Mouse (Mus musculus) forebrain, postnatal 0 days (tissue): ENCODE data around the gene Aqp3. TPM values are rescaled to one million over a fixed set of nuclear protein-coding genes. Genes with fewer than 3 reads are reported as not detected.

Experiments used
- ATAC-seq: fragments of 200-750 bp; cut with Nextera tagmentation; 2 replicates; pipeline ENCODE4 v1.8.0; 2017; ENCODE audit warnings: mild to moderate bottlenecking, moderate library complexity
- DNase-seq: peaks from one replicate; pipeline ENCODE4 v3.0.0-alpha.2; 2015
- H3K27ac ChIP-seq: fragments of 300-500 bp; sonication (generic); 2 replicates; pipeline ENCODE4 v1.5.1; 2014; ENCODE audit warnings: low read depth, mild to moderate bottlenecking, antibody characterized with exemption, low read length, moderate library complexity, mixed read lengths
- H3K27me3 ChIP-seq: fragments of 300-500 bp; sonication (generic); 2 replicates; pipeline ENCODE4 v1.6.1; 2014; ENCODE audit warnings: mild to moderate bottlenecking, low read length, mixed read lengths; ENCODE audit not compliant: insufficient read depth
- H3K36me3 ChIP-seq: fragments of 300-500 bp; sonication (generic); 2 replicates; pipeline ENCODE4 v1.6.1; 2014; ENCODE audit warnings: mild to moderate bottlenecking, moderate library complexity; ENCODE audit not compliant: insufficient read depth
- H3K4me1 ChIP-seq: fragments of 300-500 bp; sonication (generic); 2 replicates; pipeline ENCODE4 v1.6.1; 2014; ENCODE audit warnings: antibody characterized with exemption; ENCODE audit not compliant: insufficient read depth
- H3K4me2 ChIP-seq: fragments of 300-500 bp; sonication (generic); 2 replicates; pipeline ENCODE4 v1.6.1; 2014; ENCODE audit warnings: low read depth, mild to moderate bottlenecking, moderate library complexity
- H3K4me3 ChIP-seq: fragments of 300-500 bp; sonication (generic); 2 replicates; pipeline ENCODE4 v1.5.1; 2014; ENCODE audit warnings: low read depth, low read length, mixed read lengths
- H3K9ac ChIP-seq: fragments of 300-500 bp; sonication (generic); 2 replicates; pipeline ENCODE4 v1.6.1; 2014; ENCODE audit warnings: mild to moderate bottlenecking
- H3K9me3 ChIP-seq: fragments of 300-500 bp; sonication (generic); 2 replicates; pipeline ENCODE4 v1.6.1; 2016; ENCODE audit warnings: low read length
- CTCF ChIP-seq: sonication (generic); IDR thresholded peaks from 2 replicates; pipeline ENCODE4 v1.5.1; 2016; ENCODE audit warnings: antibody characterized with exemption, control low read depth, low read depth
- WGBS: fragments of 180-500 bp; shearing (Covaris S2); extraction: QIAGEN DNeasy Blood & Tissue Kit; methylation state at CpG from one replicate; pipeline ENCODE4 v1.1.7; 2014; 5-methylcytosine and 5-hydroxymethylcytosine counted together
- polyA plus RNA-seq: library from polyadenylated mRNA; unstranded; fragments of >200 nt; fragmentation: Nextera tagmentation; extraction: Ambion mirVana; gene quantifications from 2 replicates; pipeline ENCODE4 v1.2.1, GENCODE M21; 2015
- total RNA-seq: library from RNA; depleted of rRNA; stranded (reverse); fragments of >200 nt; gene quantifications from 2 replicates; pipeline ENCODE4 v1.2.3, GENCODE M21; 2014

Aqp3 gene
- total and polyA plus RNA-seq, 2 experiments from 2014 or later = 0.36 TPM; not detected in 1

DNA sequence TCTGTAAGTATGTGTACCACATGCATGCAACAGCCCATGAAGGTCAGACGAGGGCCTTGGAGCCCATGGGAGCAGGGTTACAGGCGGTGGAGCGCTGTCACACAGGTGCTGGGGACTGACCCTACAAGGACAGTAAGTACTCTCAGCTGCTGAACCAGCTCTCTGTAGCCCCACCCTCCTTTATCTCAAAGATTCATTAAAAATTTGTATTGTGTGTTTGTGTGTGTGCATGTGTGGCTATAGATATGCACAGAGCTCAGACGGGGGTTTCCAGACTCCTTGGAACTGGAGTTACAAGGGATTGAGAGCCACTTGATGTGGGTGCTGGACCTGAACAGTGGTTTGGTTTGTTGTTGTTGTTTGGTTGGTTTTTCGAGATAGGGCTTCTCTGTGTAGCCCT, 16.2 kb downstream of the Aqp3 start:
- Histone ChIP-seq H3K9ac (no peak overlapping the region), H3K36me3 (no peaks in the 10 kb centered on the region), H3K27me3 (no peaks in the 10 kb centered on the region), H3K4me3 (no peak overlapping the region), H3K4me1 (no peaks in the 10 kb centered on the region), H3K9me3 (no peaks in the 10 kb centered on the region), H3K4me2 (no peak overlapping the region), H3K27ac (no peak overlapping the region)
- ATAC-seq = no peak
- TF ChIP-seq CTCF = no peak
- 81% methylated on average over 5 of the region's 5 CpGs for WGBS
- DNase-seq = no peak

DNA sequence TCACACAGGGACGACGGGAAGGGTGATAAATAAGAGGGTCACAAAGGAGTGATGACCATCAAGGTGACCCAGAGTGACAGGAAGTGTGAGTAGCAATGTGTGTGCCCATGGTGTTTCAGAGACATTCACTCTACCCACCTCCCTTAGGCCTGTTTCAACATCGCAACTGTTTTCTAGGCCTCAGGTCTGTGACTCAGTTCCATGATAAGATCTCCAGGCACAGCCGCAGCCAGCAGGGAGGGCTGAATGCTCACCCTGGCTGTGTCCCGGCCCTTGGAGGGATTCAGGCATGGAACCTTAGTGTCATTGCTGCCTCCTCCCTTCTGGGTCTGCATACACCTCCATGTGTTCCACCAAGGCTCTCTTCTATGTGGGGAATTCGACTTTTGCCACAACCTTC, 19.3 kb downstream of the Aqp3 start:
- H3K4me3 ChIP-seq = no peak overlapping the region
- no peak overlapping the region for H3K9ac ChIP-seq
- no peaks in the 10 kb centered on the region for H3K9me3 ChIP-seq
- ATAC-seq (no peak), DNase-seq (no peak)
- no peak for TF ChIP-seq CTCF
- H3K27ac ChIP-seq = no peak overlapping the region
- no peak overlapping the region for H3K4me2 ChIP-seq
- WGBS = 84% methylated on average over 6 of the region's 6 CpGs
- no peaks in the 10 kb centered on the region for H3K27me3 ChIP-seq
- no peaks in the 10 kb centered on the region for H3K36me3 ChIP-seq
- H3K4me1 ChIP-seq = no peaks in the 10 kb centered on the region

DNA sequence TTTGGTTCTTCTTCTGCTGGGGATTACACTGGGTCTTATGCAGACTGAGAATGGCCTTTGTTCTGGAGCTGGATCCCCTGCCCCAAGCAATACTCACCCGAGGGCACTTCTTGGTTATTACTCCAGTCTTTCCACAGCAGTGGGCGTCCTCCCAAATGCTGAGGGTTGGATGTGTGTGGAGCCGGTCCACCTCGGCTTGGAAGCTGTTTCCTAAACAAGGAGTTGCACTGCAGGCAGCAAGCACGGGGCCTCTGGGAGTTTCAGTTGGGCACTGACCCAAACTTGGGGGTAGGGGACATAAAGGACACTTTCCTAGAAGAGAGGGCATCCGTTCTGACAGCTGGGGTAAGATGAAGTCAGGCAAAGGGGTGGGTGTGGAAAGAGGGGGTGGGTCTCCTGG, 23.5 kb downstream of the Aqp3 start:
- ATAC-seq (no peak), DNase-seq (no peak)
- Histone ChIP-seq H3K36me3 (no peaks in the 10 kb centered on the region), H3K4me3 (no peak overlapping the region), H3K9ac (no peak overlapping the region), H3K4me1 (no peaks in the 10 kb centered on the region), H3K9me3 (no peaks in the 10 kb centered on the region), H3K4me2 (no peak overlapping the region), H3K27me3 (no peaks in the 10 kb centered on the region), H3K27ac (no peak overlapping the region)
- TF ChIP-seq CTCF = no peak
- WGBS = 78% methylated on average over 6 of the region's 6 CpGs

DNA sequence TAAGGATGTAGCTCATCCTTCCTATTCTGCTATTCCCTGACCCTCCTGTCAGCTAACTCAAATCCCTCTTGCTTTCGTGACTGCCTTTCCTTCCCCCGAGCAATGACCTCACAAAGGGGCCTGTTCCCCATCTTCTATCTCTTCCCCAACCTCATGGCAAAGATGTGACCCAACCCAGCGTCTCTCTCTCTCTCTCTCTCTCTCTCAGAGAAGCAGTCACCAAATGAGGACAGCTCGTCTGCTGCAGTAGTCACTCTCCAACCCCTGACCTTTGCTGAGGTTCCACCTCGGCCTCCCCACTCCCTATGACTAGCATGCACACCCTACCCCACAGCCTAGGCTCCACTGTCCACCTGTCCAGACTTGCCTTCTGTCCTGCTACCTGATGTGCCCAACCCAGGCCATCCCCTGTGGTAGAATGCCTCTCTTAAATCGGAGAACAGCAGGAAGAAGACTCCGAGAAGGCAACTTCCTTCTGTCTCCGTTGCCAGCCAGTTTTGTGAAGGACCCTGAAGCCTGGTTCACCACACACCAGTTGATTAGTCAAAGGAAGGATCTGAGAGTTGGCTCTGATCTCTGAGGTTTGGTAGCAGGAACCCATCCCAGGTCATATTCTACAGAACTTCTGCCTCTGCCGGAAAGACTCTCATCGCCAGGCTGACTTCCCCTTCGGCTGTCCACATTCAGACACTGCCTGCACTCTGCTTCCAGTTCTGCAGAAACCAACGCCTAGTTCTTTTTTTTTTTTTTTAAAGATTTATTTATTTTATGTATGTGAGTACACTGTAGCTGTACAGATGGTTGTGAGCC, 24.8 kb downstream of the Aqp3 start:
- Histone ChIP-seq H3K27me3 (no peaks in the 10 kb centered on the region), H3K4me3 (no peak overlapping the region), H3K27ac (no peak overlapping the region), H3K4me2 (no peak overlapping the region), H3K9ac (no peak overlapping the region), H3K36me3 (no peaks in the 10 kb centered on the region), H3K9me3 (no peaks in the 10 kb centered on the region), H3K4me1 (no peaks in the 10 kb centered on the region)
- no peak for DNase-seq
- no peak for ATAC-seq
- 83% methylated on average over 12 of the region's 12 CpGs for WGBS
- no peak for TF ChIP-seq CTCF

DNA sequence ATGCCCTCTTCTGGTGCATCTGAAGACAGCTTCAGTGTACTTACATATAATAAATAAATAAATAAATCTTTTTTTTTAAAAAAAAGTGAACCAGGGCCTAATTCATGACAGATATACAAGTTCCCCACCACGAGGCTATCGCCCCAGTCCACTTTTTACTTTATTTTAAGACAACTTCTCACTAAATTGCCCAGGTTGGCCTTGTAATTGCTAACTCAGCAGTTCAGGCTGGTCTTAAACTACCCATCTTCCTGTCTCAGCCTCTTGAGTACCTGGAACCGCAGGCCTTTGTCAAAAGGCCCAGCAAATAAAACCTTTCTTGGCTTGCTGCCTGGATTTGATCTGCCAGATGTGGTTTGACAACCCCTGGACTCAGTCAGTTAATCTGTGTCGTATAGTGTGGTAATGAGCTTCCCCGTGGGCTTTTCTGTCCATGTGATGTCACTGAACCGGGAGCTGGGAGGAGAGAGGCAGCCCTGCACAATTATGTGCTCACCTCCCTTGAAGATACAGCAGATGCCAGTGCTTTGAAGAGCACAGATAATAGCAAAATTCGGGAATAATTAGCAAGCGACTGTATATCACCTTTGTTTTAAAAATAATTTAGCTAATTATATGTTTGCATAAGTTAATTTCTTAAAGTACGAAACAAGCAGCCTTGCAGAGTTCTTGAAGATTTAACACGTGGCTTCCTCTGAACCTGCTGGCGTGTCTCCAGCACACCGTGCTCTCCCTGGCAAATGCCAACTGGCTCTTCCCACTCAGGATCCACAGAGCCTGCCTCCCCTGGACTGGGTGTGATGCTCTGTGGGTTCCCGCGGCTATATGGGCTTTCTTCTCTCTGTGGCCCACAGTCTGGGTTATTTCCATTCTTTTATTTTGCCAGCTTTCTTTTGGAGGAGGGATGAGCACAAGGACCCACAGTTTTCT, 26.2 kb downstream of the Aqp3 start:
- WGBS = 51% methylated on average over 14 of the region's 14 CpGs
- Histone ChIP-seq H3K4me1 (no peaks in the 10 kb centered on the region), H3K4me3 (no peak overlapping the region), H3K36me3 (no peaks in the 10 kb centered on the region), H3K9me3 (no peaks in the 10 kb centered on the region), H3K27me3 (no peaks in the 10 kb centered on the region), H3K4me2 (no peak overlapping the region), H3K9ac (no peak overlapping the region), H3K27ac (no peak overlapping the region)
- TF ChIP-seq CTCF = no peak
- ATAC-seq (no peak), DNase-seq (no peak)

DNA sequence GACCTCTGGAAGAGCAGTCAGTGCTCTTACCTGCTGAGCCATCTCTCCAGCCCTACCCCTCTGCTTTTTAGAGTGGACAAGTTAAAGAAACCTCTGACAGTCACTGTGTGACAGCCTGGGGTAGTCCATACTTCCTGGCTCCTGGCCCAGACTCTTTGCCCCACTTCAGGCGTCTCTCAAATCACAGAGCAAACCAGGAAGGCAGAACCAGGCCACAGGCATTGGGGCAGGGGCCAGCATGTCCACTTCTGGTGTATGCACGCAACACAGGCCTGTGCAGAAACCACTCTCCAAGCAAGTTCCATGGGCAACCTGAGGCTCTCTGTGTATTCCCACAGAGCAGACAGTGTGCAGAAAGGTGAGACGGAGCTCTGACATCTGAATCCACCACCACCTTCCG, 32.8 kb downstream of the Aqp3 start:
- H3K36me3 ChIP-seq = no peaks in the 10 kb centered on the region
- no peak for DNase-seq
- H3K4me3 ChIP-seq = no peak overlapping the region
- H3K9me3 ChIP-seq = no peaks in the 10 kb centered on the region
- WGBS = 77% methylated on average over 4 of the region's 4 CpGs
- no peaks in the 10 kb centered on the region for H3K4me1 ChIP-seq
- no peak overlapping the region for H3K9ac ChIP-seq
- ATAC-seq = no peak
- no peak for TF ChIP-seq CTCF
- H3K4me2 ChIP-seq = no peak overlapping the region
- H3K27me3 ChIP-seq = no peaks in the 10 kb centered on the region
- no peak overlapping the region for H3K27ac ChIP-seq
